ENCODE assay signal across 8 mouse cellular contexts in the genomic region with DNA sequence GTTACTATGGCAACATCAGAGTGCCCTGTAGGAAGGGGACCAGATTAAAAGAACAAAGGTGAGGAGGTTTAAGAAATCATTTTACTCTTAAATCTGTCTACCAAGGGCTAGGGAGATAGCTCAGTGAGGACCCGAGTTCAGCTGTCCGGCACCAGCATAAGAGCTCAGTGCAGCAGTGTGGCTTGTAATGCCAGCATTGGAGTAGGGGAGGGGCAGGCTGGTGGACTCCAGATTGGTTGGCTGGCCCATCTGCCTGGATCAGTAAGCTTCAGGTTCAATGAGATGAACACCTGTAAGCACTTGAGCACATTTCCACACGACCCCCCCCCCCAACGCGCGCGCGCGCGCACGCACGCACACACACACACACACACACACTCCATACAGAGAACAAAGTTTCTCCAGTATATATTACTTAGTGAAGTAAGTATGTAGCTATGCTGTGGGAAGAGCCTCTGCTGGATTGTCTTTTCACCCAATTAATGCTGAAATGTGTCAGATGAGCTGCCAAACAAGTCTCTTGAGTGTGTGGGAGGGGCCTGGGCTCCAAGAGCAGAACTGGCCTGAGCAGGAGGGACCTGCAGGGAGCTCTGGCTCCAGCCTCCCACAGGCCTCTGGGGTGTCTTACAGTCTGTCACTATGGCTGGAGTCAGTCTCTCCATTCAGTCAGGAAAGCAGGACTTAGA.
A peak's percentile ranks its signal among the peaks of the same experiment; 100 is the strongest.
DNase-seq lines count a peak whose midpoint lies in the region; ATAC-seq and TF ChIP-seq lines count a peak whose summit lies in the region.

No protein-coding gene starts in this region.

- no peak for TF ChIP-seq CTCF in liver, adult 2 months (IDR thresholded peaks at IDR 0.05; ENCODE audit: low read depth, low read length)

- peak overlapping the region; percentile 16; the same call in 1 of the 2 replicates for H3K9ac ChIP-seq in liver, adult 2 months (ENCODE audit: low read depth, low read length)
- no peak overlapping the region for H3K9ac ChIP-seq in liver, embryonic 11.5 days (ENCODE audit: low read depth, low read length)
- no peak overlapping the region for H3K9ac ChIP-seq in neural tube, embryonic 14.5 days (replicated peaks; ENCODE audit: low read depth, low read length)

- no peak for ATAC-seq in liver, embryonic 11.5 days (replicated peaks; ENCODE audit: low FRiP score)
- ATAC-seq in neural tube, embryonic 14.5 days (ENCODE audit: low read depth): peak; percentile 69; the same call in 1 of the 2 replicates

- WGBS in liver, adult 2 months: 73% methylated on average over 12 of the region's 12 CpGs
- WGBS in liver, embryonic 11.5 days: 90% methylated on average over 12 of the region's 12 CpGs
- 94% methylated on average over 12 of the region's 12 CpGs for WGBS in neural tube, embryonic 14.5 days

- no peaks in the 10 kb centered on the region for H3K36me3 ChIP-seq in liver, adult 2 months (ENCODE audit: control insufficient read depth, insufficient read depth, low read length)
- peaks cover 2% of the 10 kb centered on the region for H3K36me3 ChIP-seq in liver, embryonic 11.5 days (ENCODE audit: control insufficient read depth, insufficient read depth, low read length)
- no peaks in the 10 kb centered on the region for H3K36me3 ChIP-seq in neural tube, embryonic 14.5 days (ENCODE audit: control insufficient read depth, insufficient read depth, low read length)

- H3K4me2 ChIP-seq in liver, embryonic 11.5 days: no peak overlapping the region
- no peak overlapping the region for H3K4me2 ChIP-seq in neural tube, embryonic 14.5 days (ENCODE audit: low read depth, low read length)

- no peaks in the 10 kb centered on the region for H3K9me3 ChIP-seq in liver, embryonic 11.5 days (ENCODE audit: control insufficient read depth, low read length)
- H3K9me3 ChIP-seq in neural tube, embryonic 14.5 days (ENCODE audit: control insufficient read depth, low read length): no peaks in the 10 kb centered on the region

- no peaks in the 10 kb centered on the region for H3K27me3 ChIP-seq in liver, adult 2 months (ENCODE audit: control insufficient read depth, insufficient read depth, low read length)
- H3K27me3 ChIP-seq in liver, embryonic 11.5 days (replicated peaks; ENCODE audit: control insufficient read depth, insufficient read depth, low read length): no peaks in the 10 kb centered on the region
- no peaks in the 10 kb centered on the region for H3K27me3 ChIP-seq in neural tube, embryonic 14.5 days (ENCODE audit: control insufficient read depth, insufficient read depth, low read length)

- peaks cover 22% of the 10 kb centered on the region; the same call in 1 of the 2 replicates for H3K79me2 ChIP-seq in liver, adult 2 months (ENCODE audit: control insufficient read depth, insufficient read depth, low read length)

- H3K4me1 ChIP-seq in liver, adult 2 months (ENCODE audit: control insufficient read depth, insufficient read depth, low read length): peaks cover 57% of the 10 kb centered on the region
- peaks cover 11% of the 10 kb centered on the region for H3K4me1 ChIP-seq in liver, embryonic 11.5 days (replicated peaks; ENCODE audit: control insufficient read depth, insufficient read depth, low read length)
- H3K4me1 ChIP-seq in neural tube, embryonic 14.5 days (ENCODE audit: control insufficient read depth, insufficient read depth, low read length): peaks cover 13% of the 10 kb centered on the region; the same call in 1 of the 2 replicates

- peak overlapping the region; percentile 95 for H3K27ac ChIP-seq in liver, adult 2 months (replicated peaks; ENCODE audit: insufficient read depth, low read depth, low read length)
- no peak overlapping the region for H3K27ac ChIP-seq in liver, embryonic 11.5 days (ENCODE audit: low read depth, low read length)
- H3K27ac ChIP-seq in neural tube, embryonic 14.5 days (ENCODE audit: low read depth, low read length): no peak overlapping the region

- intact Hi-C loops in heart, postnatal 10 days (cut with DNase I): no loop called here
- intact Hi-C loops in left cerebral cortex, postnatal 10 days (cut with DNase I): no loop called here

- no peak overlapping the region for H3K4me3 ChIP-seq in liver, adult 2 months (ENCODE audit: insufficient read depth, low read depth, low read length)
- H3K4me3 ChIP-seq in liver, embryonic 11.5 days (ENCODE audit: low read depth, low read length): no peak overlapping the region
- no peak overlapping the region for H3K4me3 ChIP-seq in neural tube, embryonic 14.5 days (ENCODE audit: low read depth, low read length)

- no peak for TF ChIP-seq POLR2A in liver, adult 2 months (IDR thresholded peaks at IDR 0.05; ENCODE audit: extremely low read depth, insufficient read depth, low read length)

- peak; percentile 58 for DNase-seq in liver, adult 2 months (ENCODE audit: extremely low read depth, low read depth, low spot score)
- no peak for DNase-seq in liver, embryonic 11.5 days (ENCODE audit: low spot score)
- peak; percentile 33 to 34 for DNase-seq in cerebellum, postnatal 36 days
- peak; percentile 49 to 65 for DNase-seq in heart, postnatal 10 days
- DNase-seq in right cerebral cortex, postnatal 4 days: no peak
- no peak for DNase-seq in left cerebral cortex, postnatal 10 days (ENCODE audit: extremely low spot score in 1 of 2, low spot score in 2 of 2)
- DNase-seq in spleen, postnatal 4 days (ENCODE audit: low spot score in 2 of 2): no peak

Comparison
In these comparisons a context has a peak if more than half of its experiments do, and no peak if none do; other contexts are left out.
1. DNase-seq: peak in liver, adult 2 months (single experiment), cerebellum, postnatal 36 days (2 of 2) and heart, postnatal 10 days (2 of 2); none in liver, embryonic 11.5 days (single experiment), right cerebral cortex, postnatal 4 days (single experiment), left cerebral cortex, postnatal 10 days (0 of 2) and spleen, postnatal 4 days (0 of 2).